ENCODE assay signal across 11 mouse cellular contexts in genomic region chr13:25007115-25007514, GRCm38 (mm10). TPM values are rescaled to one million over a fixed set of nuclear protein-coding genes. Genes with fewer than 3 reads are reported as not detected.
A peak's percentile ranks its signal among the peaks of the same experiment; 100 is the strongest.
DNase-seq lines count a peak whose midpoint lies in the region; ATAC-seq and TF ChIP-seq lines count a peak whose summit lies in the region.
"Had no signal": no experiment of that assay in that cellular context is flagged by ENCODE, and none has a peak within 500 bp of the region (broad histone marks: within the 10 kb centered on the region; RNA-seq: fewer than 3 reads in every experiment).

No protein-coding gene starts in this region.

- H3K27me3 ChIP-seq in intestine, embryonic 15.5 days (replicated peaks): no peaks in the 10 kb centered on the region
- H3K27me3 ChIP-seq: hindbrain, embryonic 15.5 days; megakaryocyte, embryonic 14.5 days had no signal

- peaks cover 9% of the 10 kb centered on the region; the same call in 1 of the 2 replicates for H3K36me3 ChIP-seq in intestine, embryonic 15.5 days

- no peak overlapping the region for H3K4me2 ChIP-seq in intestine, embryonic 15.5 days (replicated peaks)
- H3K4me2 ChIP-seq: hindbrain, embryonic 15.5 days had no signal

- intact Hi-C loops in left cerebral cortex, adult 2 months (cut with DNase I): no loop called here
- intact Hi-C loops in left cerebral cortex, postnatal 36 days (cut with DNase I): no loop called here

- H3K27ac ChIP-seq in left cerebral cortex, adult 2 months: no peak overlapping the region
- no peak overlapping the region for H3K27ac ChIP-seq in intestine, embryonic 15.5 days
- H3K27ac ChIP-seq: hindbrain, embryonic 15.5 days had no signal

- no peaks in the 10 kb centered on the region for H3K9me3 ChIP-seq in intestine, embryonic 15.5 days
- H3K9me3 ChIP-seq: hindbrain, embryonic 15.5 days; megakaryocyte, embryonic 14.5 days had no signal

- TF ChIP-seq CTCF in left cerebral cortex, adult 2 months (IDR thresholded peaks at IDR 0.05): peak; percentile 49

- WGBS in intestine, embryonic 15.5 days: 90% methylated on average over 8 of the region's 8 CpGs

- H3K4me1 ChIP-seq in intestine, embryonic 15.5 days (replicated peaks): no peaks in the 10 kb centered on the region
- H3K4me1 ChIP-seq: hindbrain, embryonic 15.5 days; megakaryocyte, embryonic 14.5 days had no signal

- no peak overlapping the region for H3K9ac ChIP-seq in intestine, embryonic 15.5 days
- H3K9ac ChIP-seq: hindbrain, embryonic 15.5 days had no signal

- peak; percentile 51 to 54 for DNase-seq in cerebellum, adult 18-20 months
- no peak for DNase-seq in cerebellum, adult 11-12 months
- peak; percentile 36 to 47 for DNase-seq in left cerebral cortex, adult 2 months (ENCODE audit: extremely low spot score in 1 of 2, low spot score in 2 of 2)
- DNase-seq in left cerebral cortex, postnatal 36 days (ENCODE audit: low spot score in 2 of 2): no peak
- DNase-seq in MN1 (ENCODE audit: low spot score): peak; percentile 37
- DNase-seq in gastrocnemius, postnatal 10 days: peak; percentile 55
- peak; percentile 36 for DNase-seq in lung, postnatal 25 days (ENCODE audit: low spot score)

- H3K4me3 ChIP-seq in left cerebral cortex, adult 2 months: no peak overlapping the region
- H3K4me3 ChIP-seq in intestine, embryonic 15.5 days (replicated peaks): no peak overlapping the region
- H3K4me3 ChIP-seq: hindbrain, embryonic 15.5 days; megakaryocyte, embryonic 14.5 days had no signal

- no peak for ATAC-seq in intestine, embryonic 15.5 days

RNA-seq across cellular contexts. Expression of gene Mrs2, which starts 13.1 kb away (rescaled TPM):
- total RNA-seq in left cerebral cortex, adult 2 months (2021): 10 to 100 TPM; 54.3 to 65.6 TPM
- 10 to 100 TPM; 48.3 to 62.3 TPM for total RNA-seq in left cerebral cortex, postnatal 36 days (2021)
- 10 to 100 TPM; 22.9 to 31.8 TPM for total RNA-seq in gastrocnemius, postnatal 10 days (2021)
- 15.6 and 17.4 TPM in 2 replicates for polyA plus RNA-seq in intestine, embryonic 15.5 days (2015; fragmentation: Nextera tagmentation; extraction: Ambion mirVana)

RNA-seq across cellular contexts. Expression of gene Dcdc2a, which starts 48.7 kb away (rescaled TPM):
- total RNA-seq in left cerebral cortex, adult 2 months (2021): 1 to 10 TPM; 5.0 to 5.1 TPM
- 1 to 10 TPM; 6.3 TPM for total RNA-seq in left cerebral cortex, postnatal 36 days (2021)
- total RNA-seq in gastrocnemius, postnatal 10 days (2021): under 1 TPM; 0.07 to 0.14 TPM
- polyA plus RNA-seq in intestine, embryonic 15.5 days (2015; fragmentation: Nextera tagmentation; extraction: Ambion mirVana): 0.96 and 1.8 TPM in 2 replicates
- polyA plus RNA-seq: C2C12 had no signal

Comparison
In these comparisons a context has a peak if more than half of its experiments do, and no peak if none do; other contexts are left out.
1. DNase-seq: peak in cerebellum, adult 18-20 months (2 of 2), left cerebral cortex, adult 2 months (2 of 2), MN1 (single experiment), gastrocnemius, postnatal 10 days (single experiment) and lung, postnatal 25 days (single experiment); none in cerebellum, adult 11-12 months (single experiment) and left cerebral cortex, postnatal 36 days (0 of 2).
2. RNA of gene Dcdc2a, which starts 48.7 kb away (total RNA-seq): 6.3 TPM in left cerebral cortex, postnatal 36 days and 5.0 to 5.1 TPM in left cerebral cortex, adult 2 months; 0.07 to 0.14 TPM in gastrocnemius, postnatal 10 days; every median in the first group is over 4 times any median in the second.